Mouse (Mus musculus) adrenal gland, postnatal 36 days (tissue): ENCODE measurements around the gene Rspo3. TPM values are rescaled to one million over a fixed set of nuclear protein-coding genes. Genes with fewer than 3 reads are reported as not detected.

ENCODE experiments used
- DNase-seq, 2 experiments: peaks; one replicate each; pipeline ENCODE4 v3.0.0; 2021; ENCODE audit warnings: mixed read lengths in 1 of 2
- long read RNA-seq, 2 experiments: library from polyadenylated mRNA; stranded (forward); transcript quantifications; one replicate each; pipeline ENCODE4 v2.0.0; 2021; ENCODE audit warnings: borderline sequencing depth in 2 of 2
- total RNA-seq, 2 experiments: library from RNA; stranded (reverse); gene quantifications; 2 replicates each; pipeline ENCODE4 v1.2.3; 2021

Rspo3 gene
- total RNA-seq, result 10 to 100 TPM in 1 of 2 experiments, 1 to 10 TPM in 1; 9.4 to 14.6 TPM
- long read RNA-seq, experiment 1, transcript Rspo3-201 (5 exons, 3,085 nt), result major isoform, 12 of 19 reads
- long read RNA-seq, experiment 1, partial matches to known transcripts, result 6 of 19 reads
- long read RNA-seq, experiment 1, other reads (novel, unspliced or antisense), result 1 of 19 reads
- long read RNA-seq, experiment 2, partial matches to known transcripts, result 1 of 3 reads
- long read RNA-seq, experiment 2, other reads (novel, unspliced or antisense), result 0 of 3 reads

- peak; percentile 47 to 53 for DNase-seq
Measured at GRCm38 (mm10) chr10:29535546-29536260, at the start of gene Rspo3. Rspo3 (minus strand) TSS chr10:29535867.

- DNase-seq, result no peak
Measured at GRCm38 (mm10) chr10:29581940-29582339, 46.3 kb upstream of the Rspo3 start.

GRCm38 (mm10) chr10:29581476-29581875, 45.8 kb upstream of the Rspo3 start:
- no peak for DNase-seq

- no peak for DNase-seq
Measured at GRCm38 (mm10) chr10:29555983-29556382, 20.3 kb upstream of the Rspo3 start.

GRCm38 (mm10) chr10:29554365-29554764, 18.7 kb upstream of the Rspo3 start:
- DNase-seq, result peak in 1 of 2 experiments; percentile 16

- DNase-seq, result no peak
Measured at GRCm38 (mm10) chr10:29542982-29543381, 7.3 kb upstream of the Rspo3 start.

GRCm38 (mm10) chr10:29539516-29539915, 3.8 kb upstream of the Rspo3 start:
- no peak for DNase-seq

GRCm38 (mm10) chr10:29538791-29539190, 3.1 kb upstream of the Rspo3 start:
- no peak for DNase-seq

GRCm38 (mm10) chr10:29534830-29535227, 838 bp downstream of the Rspo3 start:
- DNase-seq, result no peak

- peak in 1 of 2 experiments; percentile 22 for DNase-seq
Measured at GRCm38 (mm10) chr10:29533846-29534829, 1.5 kb downstream of the Rspo3 start.

GRCm38 (mm10) chr10:29532821-29533715, 2.6 kb downstream of the Rspo3 start:
- DNase-seq, result peak; percentile 78 to 81

GRCm38 (mm10) chr10:29513563-29513962, 22.1 kb downstream of the Rspo3 start:
- no peak for DNase-seq

GRCm38 (mm10) chr10:29508167-29508566, 27.5 kb downstream of the Rspo3 start:
- DNase-seq, result peak in 1 of 2 experiments; percentile 2

- DNase-seq, result no peak
Measured at GRCm38 (mm10) chr10:29497205-29497822, 38.4 kb downstream of the Rspo3 start.

- peak in 1 of 2 experiments; percentile 2 for DNase-seq
Measured at GRCm38 (mm10) chr10:29493996-29494395, 41.7 kb downstream of the Rspo3 start.

- no peak for DNase-seq
Measured at GRCm38 (mm10) chr10:29480945-29481344, 54.7 kb downstream of the Rspo3 start.

GRCm38 (mm10) chr10:29479401-29479800, 56.3 kb downstream of the Rspo3 start:
- no peak for DNase-seq

- no peak for DNase-seq
Measured at GRCm38 (mm10) chr10:29470454-29470853, 65.2 kb downstream of the Rspo3 start.

- no peak for DNase-seq
Measured at GRCm38 (mm10) chr10:29460100-29460499, 75.6 kb downstream of the Rspo3 start.

- no peak for DNase-seq
Measured at GRCm38 (mm10) chr10:29459632-29460031, 76.0 kb downstream of the Rspo3 start.

GRCm38 (mm10) chr10:29445076-29445475, 90.6 kb downstream of the Rspo3 start:
- no peak for DNase-seq
